Comparison of ENCODE assay signal across 24 mouse cellular contexts in genomic region chr11:95768244-95768643, GRCm38 (mm10). TPM values are rescaled to one million over a fixed set of nuclear protein-coding genes. Genes with fewer than 3 reads are reported as not detected.
DNase-seq lines count a peak whose midpoint lies in the region; ATAC-seq lines count a peak whose summit lies in the region.
"Had no signal": no experiment of that assay in that cellular context is flagged by ENCODE, and none has a peak within 500 bp of the region (broad histone marks: within the 10 kb centered on the region; RNA-seq: fewer than 3 reads in every experiment).

No protein-coding gene starts in this region.

- peaks cover 53% of the 10 kb centered on the region for H3K36me3 ChIP-seq in kidney, embryonic 15.5 days
- peaks cover 56% of the 10 kb centered on the region for H3K36me3 ChIP-seq in liver, embryonic 12.5 days

- no peak overlapping the region for H3K9ac ChIP-seq in kidney, embryonic 15.5 days
- H3K9ac ChIP-seq in liver, embryonic 12.5 days, result no peak overlapping the region
- H3K9ac ChIP-seq: embryonic facial prominence, embryonic 12.5 days; forebrain, embryonic 13.5 days; forebrain, embryonic 15.5 days; forebrain, postnatal 0 days had no signal

- no peaks in the 10 kb centered on the region for H3K27me3 ChIP-seq in kidney, embryonic 15.5 days
- no peaks in the 10 kb centered on the region for H3K27me3 ChIP-seq in liver, embryonic 12.5 days (replicated peaks)
- H3K27me3 ChIP-seq: embryonic facial prominence, embryonic 12.5 days; forebrain, embryonic 13.5 days; forebrain, embryonic 15.5 days; Patski had no signal

- DNase-seq in kidney, adult 11 months, result peak; percentile 42
- no peak for DNase-seq in kidney, postnatal 14 days
- peak; percentile 42 for DNase-seq in kidney, adult 9 months
- DNase-seq in adipocyte (ENCODE audit: low spot score) (peak; percentile 18), MN1 (ENCODE audit: low spot score) (no peak)
- DNase-seq: adrenal gland, adult 2 months; adrenal gland, postnatal 10 days; adrenal gland, postnatal 25 days; cerebellum, adult 11-12 months; cerebellum, adult 2 months; cerebellum, adult 9-10 months; cerebellum, postnatal 10 days; cerebellum, postnatal 25 days; forebrain, postnatal 0 days had no signal

- ATAC-seq in kidney, embryonic 15.5 days (replicated peaks; ENCODE audit: low FRiP score), result no peak
- ATAC-seq in liver, embryonic 12.5 days, result no peak
- ATAC-seq: activated CD4-positive, CD25-positive, alpha-beta regulatory T cell, adult 4 months; forebrain, embryonic 13.5 days; forebrain, embryonic 15.5 days; forebrain, postnatal 0 days; Patski had no signal

- no peaks in the 10 kb centered on the region for H3K9me3 ChIP-seq in kidney, embryonic 15.5 days (replicated peaks)
- H3K9me3 ChIP-seq in liver, embryonic 12.5 days (replicated peaks), result no peaks in the 10 kb centered on the region
- H3K9me3 ChIP-seq: embryonic facial prominence, embryonic 10.5 days; embryonic facial prominence, embryonic 12.5 days; forebrain, embryonic 13.5 days; forebrain, embryonic 15.5 days had no signal

- H3K4me1 ChIP-seq in kidney, embryonic 15.5 days, result peaks cover 9% of the 10 kb centered on the region
- peaks cover 17% of the 10 kb centered on the region for H3K4me1 ChIP-seq in brown adipose tissue, adult 24 weeks (ENCODE audit: control insufficient read depth, insufficient read depth, insufficient read length, low read length)
- H3K4me1 ChIP-seq in liver, embryonic 12.5 days, result peaks cover 5% of the 10 kb centered on the region; the same call in 1 of the 2 replicates
- H3K4me1 ChIP-seq: forebrain, embryonic 13.5 days; forebrain, embryonic 15.5 days had no signal

- no peak overlapping the region for H3K4me3 ChIP-seq in kidney, embryonic 15.5 days (replicated peaks)
- H3K4me3 ChIP-seq in brown adipose tissue, adult 24 weeks (ENCODE audit: insufficient read depth, low read depth, low read length), result no peak overlapping the region
- H3K4me3 ChIP-seq in liver, embryonic 12.5 days, result no peak overlapping the region
- H3K4me3 ChIP-seq: embryonic facial prominence, embryonic 10.5 days; embryonic facial prominence, embryonic 12.5 days; forebrain, embryonic 13.5 days; forebrain, embryonic 15.5 days had no signal

- H3K4me2 ChIP-seq in kidney, embryonic 15.5 days, result no peak overlapping the region
- no peak overlapping the region for H3K4me2 ChIP-seq in liver, embryonic 12.5 days
- H3K4me2 ChIP-seq: embryonic facial prominence, embryonic 12.5 days; forebrain, embryonic 13.5 days; forebrain, embryonic 15.5 days had no signal

- no peak overlapping the region for H3K27ac ChIP-seq in kidney, embryonic 15.5 days
- peak overlapping the region; percentile 64 for H3K27ac ChIP-seq in brown adipose tissue, adult 24 weeks (replicated peaks; ENCODE audit: low read depth, low read length)
- H3K27ac ChIP-seq in liver, embryonic 12.5 days, result no peak overlapping the region
- H3K27ac ChIP-seq: embryonic facial prominence, embryonic 10.5 days; embryonic facial prominence, embryonic 12.5 days; forebrain, embryonic 13.5 days; forebrain, embryonic 15.5 days had no signal

- WGBS in kidney, embryonic 15.5 days, result 66% methylated on average over 6 of the region's 6 CpGs
- 81% methylated on average over 6 of the region's 6 CpGs for WGBS in liver, embryonic 12.5 days (ENCODE audit: insufficient replicate concordance)

RNA-seq across cellular contexts. Expression of gene B130006D01Rik, which starts 44.9 kb away (rescaled TPM):
- 1.3 and 1.6 TPM in 2 replicates for polyA plus RNA-seq in kidney, embryonic 15.5 days (2015; fragmentation: Nextera tagmentation; extraction: Ambion mirVana)
- not detected in 2 replicates for polyA plus RNA-seq in brown adipose tissue, adult 24 weeks (2012; ENCODE audit: insufficient read depth, insufficient read length, missing spikeins)
- 0.62 and 0.65 TPM in 2 replicates for polyA plus RNA-seq in liver, embryonic 12.5 days (2016; fragmentation: Nextera tagmentation; extraction: Ambion mirVana)

RNA-seq across cellular contexts. Expression of gene Zfp652, which starts 55.8 kb away (rescaled TPM):
- polyA plus RNA-seq in kidney, embryonic 15.5 days (2015; fragmentation: Nextera tagmentation; extraction: Ambion mirVana), result 22.3 and 23.1 TPM in 2 replicates
- polyA plus RNA-seq in brown adipose tissue, adult 24 weeks (2012; ENCODE audit: insufficient read depth, insufficient read length, missing spikeins), result 8.9 and 12.0 TPM in 2 replicates
- polyA plus RNA-seq in liver, embryonic 12.5 days (2016; fragmentation: Nextera tagmentation; extraction: Ambion mirVana), result 8.9 TPM in 2 replicates

RNA-seq across cellular contexts. Expression of gene Phospho1, which starts 56.1 kb away (rescaled TPM):
- polyA plus RNA-seq in kidney, embryonic 15.5 days (2015; fragmentation: Nextera tagmentation; extraction: Ambion mirVana), result 2.0 TPM in 1 of 2 replicates, not detected in the other
- polyA plus RNA-seq in brown adipose tissue, adult 24 weeks (2012; ENCODE audit: insufficient read depth, insufficient read length, missing spikeins), result 316 and 541 TPM in 2 replicates
- polyA plus RNA-seq in liver, embryonic 12.5 days (2016; fragmentation: Nextera tagmentation; extraction: Ambion mirVana), result 2.7 and 3.4 TPM in 2 replicates
- polyA plus RNA-seq: activated CD4-positive, CD25-positive, alpha-beta regulatory T cell, adult 4 months; embryonic facial prominence, embryonic 10.5 days; embryonic facial prominence, embryonic 12.5 days; forebrain, embryonic 11.5 days; forebrain, embryonic 13.5 days; forebrain, embryonic 15.5 days; forebrain, postnatal 0 days had no signal

Comparison
In these comparisons a context has a peak if more than half of its experiments do, and no peak if none do; other contexts are left out.
1. DNase-seq: peak in kidney, adult 11 months (single experiment), kidney, adult 9 months (single experiment) and adipocyte (single experiment); none in kidney, postnatal 14 days (single experiment) and MN1 (single experiment).
2. RNA of gene Phospho1, which starts 56.1 kb away (polyA plus RNA-seq): 316 to 541 TPM in brown adipose tissue, adult 24 weeks; 2.7 to 3.4 TPM in liver, embryonic 12.5 days and 2.0 TPM in kidney, embryonic 15.5 days; every median in the first group is over 10 times any median in the second.